Mouse (Mus musculus) MEL (cell line): Measurements from ENCODE around the gene Trim38. TPM values are rescaled to one million over a fixed set of nuclear protein-coding genes. Genes with fewer than 3 reads are reported as not detected.

ENCODE experiments used
- DNase-seq: peaks from one replicate; pipeline ENCODE4 v3.0.0; 2011; ENCODE audit warnings: low read depth, low spot score
- H3K27ac ChIP-seq: 2 replicates; pipeline ENCODE4 v1.5.1; 2012; ENCODE audit warnings: low read depth, mild to moderate bottlenecking, control low read depth, low read length, moderate library complexity; ENCODE audit not compliant: control insufficient read depth
- H3K27me3 ChIP-seq, 2 experiments: fragments of 150-350 bp in 1 of 2; sonication (generic) in 1 of 2; 2 replicates each; pipeline ENCODE4 v1.6.1; 2012; ENCODE audit warnings: low read length in 2 of 2, mild to moderate bottlenecking in 2 of 2, improper control_type of control experiment in 1 of 2, moderate library complexity in 1 of 2; ENCODE audit not compliant: insufficient read depth in 2 of 2, control insufficient read depth in 1 of 2
- H3K36me3 ChIP-seq, 2 experiments: 2 replicates each; pipeline ENCODE4 v1.6.1; 2012 to 2014; ENCODE audit warnings: low read length in 2 of 2, improper control_type of control experiment in 1 of 2, inconsistent platforms in 1 of 2, mild to moderate bottlenecking in 1 of 2; ENCODE audit not compliant: insufficient read depth in 2 of 2, control insufficient read depth in 1 of 2
- H3K4me1 ChIP-seq, 2 experiments: fragments of 150-350 bp in 1 of 2; sonication (generic) in 1 of 2; 2 replicates each; pipeline ENCODE4 v1.6.1; 2012; ENCODE audit warnings: low read length in 2 of 2, improper control_type of control experiment in 1 of 2, mild to moderate bottlenecking in 1 of 2; ENCODE audit not compliant: insufficient read depth in 2 of 2, control insufficient read depth in 1 of 2
- H3K4me3 ChIP-seq, 2 experiments: fragments of 150-350 bp in 1 of 2; sonication (generic) in 1 of 2; 2 replicates each; pipeline ENCODE4 v1.5.1; 2012; ENCODE audit warnings: low read depth in 2 of 2, low read length in 2 of 2, mild to moderate bottlenecking in 2 of 2, moderate library complexity in 2 of 2, control low read depth in 1 of 2, improper control_type of control experiment in 1 of 2; ENCODE audit not compliant: control insufficient read depth in 1 of 2, insufficient read depth in 1 of 2
- H3K79me2 ChIP-seq: 2 replicates; pipeline ENCODE4 v1.6.1; 2012; ENCODE audit warnings: mild to moderate bottlenecking, low read length, moderate library complexity; ENCODE audit not compliant: control insufficient read depth, poor library complexity, insufficient read depth
- H3K9ac ChIP-seq: 2 replicates; pipeline ENCODE4 v1.6.1; 2012; ENCODE audit warnings: low read depth, mild to moderate bottlenecking, control low read depth, low read length, moderate library complexity; ENCODE audit not compliant: control insufficient read depth, poor library complexity, severe bottlenecking
- H3K9me3 ChIP-seq: fragments of 150-350 bp; sonication (generic); replicated peaks from 2 replicates; pipeline ENCODE4 v1.6.1; 2012; ENCODE audit warnings: mild to moderate bottlenecking, low read length, improper control_type of control experiment, moderate library complexity; ENCODE audit not compliant: insufficient read depth
- CHD2 ChIP-seq: IDR thresholded peaks from 2 replicates; pipeline ENCODE4 v1.6.1; 2011; ENCODE audit warnings: low read length, improper control_type of control experiment
- GABPA ChIP-seq: IDR thresholded peaks from 2 replicates; pipeline ENCODE4 v1.6.1; 2012; ENCODE audit warnings: low read depth, mild to moderate bottlenecking, inconsistent platforms, low read length, improper control_type of control experiment, moderate library complexity
- MAZ ChIP-seq: IDR thresholded peaks from 2 replicates; pipeline ENCODE4 v1.6.1; 2012; ENCODE audit warnings: low read depth, mild to moderate bottlenecking, inconsistent platforms, low read length, improper control_type of control experiment
- MEF2A ChIP-seq: IDR thresholded peaks from 2 replicates; pipeline ENCODE4 v1.6.1; 2014; ENCODE audit warnings: low read depth, mild to moderate bottlenecking, inconsistent platforms, low read length, improper control_type of control experiment; ENCODE audit not compliant: poor library complexity, insufficient replicate concordance, severe bottlenecking; ENCODE audit errors: extremely low read depth
- MYC ChIP-seq: IDR thresholded peaks from 2 replicates; pipeline ENCODE4 v1.6.1; 2011; ENCODE audit warnings: low read depth, mild to moderate bottlenecking, low read length, improper control_type of control experiment, moderate library complexity
- NRF1 ChIP-seq: IDR thresholded peaks from 2 replicates; pipeline ENCODE4 v1.6.1; 2014; ENCODE audit warnings: low read depth, mild to moderate bottlenecking, inconsistent platforms, low read length, improper control_type of control experiment, moderate library complexity; ENCODE audit not compliant: poor library complexity, insufficient read depth, severe bottlenecking
- POLR2A ChIP-seq, 2 experiments: IDR thresholded peaks; 2 replicates each; pipeline ENCODE4 v1.6.1; 2011 to 2012; ENCODE audit warnings: low read length in 2 of 2, mild to moderate bottlenecking in 2 of 2, control low read depth in 1 of 2, improper control_type of control experiment in 1 of 2, low read depth in 1 of 2, moderate library complexity in 1 of 2; ENCODE audit not compliant: control insufficient read depth in 1 of 2, insufficient read depth in 1 of 2, poor library complexity in 1 of 2
- POLR2AphosphoS2 ChIP-seq: IDR thresholded peaks from 2 replicates; pipeline ENCODE4 v1.6.1; 2011; ENCODE audit warnings: low read length, improper control_type of control experiment
- POLR2AphosphoS5 ChIP-seq: IDR thresholded peaks from 2 replicates; pipeline ENCODE4 v1.6.1; 2012; ENCODE audit warnings: low read depth, borderline replicate concordance, mild to moderate bottlenecking, inconsistent platforms, low read length, moderate library complexity, mixed read lengths
- RAD21 ChIP-seq: IDR thresholded peaks from 2 replicates; pipeline ENCODE4 v1.6.1; 2011; ENCODE audit warnings: mild to moderate bottlenecking, low read depth, low read length, improper control_type of control experiment
- SIN3A ChIP-seq: IDR thresholded peaks from 2 replicates; pipeline ENCODE4 v1.6.1; 2012; ENCODE audit warnings: low read length, improper control_type of control experiment, inconsistent platforms
- SMC3 ChIP-seq: IDR thresholded peaks from 2 replicates; pipeline ENCODE4 v1.6.1; 2011; ENCODE audit warnings: low read depth, low read length, improper control_type of control experiment
- TAL1 ChIP-seq: IDR thresholded peaks from 2 replicates; pipeline ENCODE4 v1.6.1; 2012; ENCODE audit warnings: mild to moderate bottlenecking, inconsistent platforms, low read length, moderate library complexity, mixed read lengths
- TBP ChIP-seq: IDR thresholded peaks from 2 replicates; pipeline ENCODE4 v1.8.0; 2011; ENCODE audit warnings: low read depth, low read length, improper control_type of control experiment
- TCF12 ChIP-seq: IDR thresholded peaks from 2 replicates; pipeline ENCODE4 v1.6.1; 2014; ENCODE audit warnings: low read depth, mild to moderate bottlenecking, inconsistent platforms, low read length, improper control_type of control experiment, moderate library complexity
- UBTF ChIP-seq: IDR thresholded peaks from 2 replicates; pipeline ENCODE4 v1.6.1; 2012; ENCODE audit warnings: low read depth, mild to moderate bottlenecking, inconsistent platforms, low read length, improper control_type of control experiment, moderate library complexity, borderline replicate concordance; ENCODE audit not compliant: insufficient read depth
- USF1 ChIP-seq: IDR thresholded peaks from 2 replicates; pipeline ENCODE4 v1.6.1; 2014; ENCODE audit warnings: low read depth, mild to moderate bottlenecking, inconsistent platforms, low read length, improper control_type of control experiment, moderate library complexity
- USF2 ChIP-seq, 2 experiments: IDR thresholded peaks; 2 replicates each; pipeline ENCODE4 v1.6.1; 2011 to 2012; ENCODE audit warnings: improper control_type of control experiment in 2 of 2, low read length in 2 of 2, borderline replicate concordance in 1 of 2, inconsistent platforms in 1 of 2, low read depth in 1 of 2, mild to moderate bottlenecking in 1 of 2; ENCODE audit not compliant: insufficient read depth in 1 of 2
- ZC3H11A ChIP-seq: IDR thresholded peaks from 2 replicates; pipeline ENCODE4 v1.6.1; 2012; ENCODE audit warnings: low read depth, mild to moderate bottlenecking, inconsistent platforms, low read length, improper control_type of control experiment
- ZKSCAN1 ChIP-seq: IDR thresholded peaks from 2 replicates; pipeline ENCODE4 v1.6.1; 2012; ENCODE audit warnings: low read depth, mild to moderate bottlenecking, inconsistent platforms, low read length, improper control_type of control experiment, moderate library complexity
- ZNF384 ChIP-seq: IDR thresholded peaks from 2 replicates; pipeline ENCODE4 v1.6.1; 2012; ENCODE audit warnings: low read depth, mild to moderate bottlenecking, inconsistent platforms, low read length, improper control_type of control experiment
- polyA plus RNA-seq, 2 experiments: library from polyadenylated mRNA; stranded (reverse) in 1 of 2; unstranded in 1 of 2; fragments of >175 nt in 1 of 2; fragments of >200 nt in 1 of 2; gene quantifications; 2 replicates each; pipeline versions ENCODE4 v1.2.1 to v1.2.4; 2012; ENCODE audit warnings: low replicate concordance in 2 of 2, low read depth in 1 of 2; ENCODE audit not compliant: insufficient read length in 2 of 2, insufficient read depth in 1 of 2, missing spikeins in 1 of 2
- total RNA-seq: library from RNA; depleted of rRNA; stranded (reverse); fragments of 300-350 nt; gene quantifications from 2 replicates; pipeline ENCODE4 v1.2.3, GENCODE M21; 2012

Trim38 gene
- total and polyA plus RNA-seq, 3 experiments: not detected

GRCm38 (mm10) chr13:23755000-23755399 is 14.7 kb upstream of the Trim38 start:
- DNase-seq: peak; percentile 55
- no peaks in the 10 kb centered on the region; the same call in 1 of the 2 replicates for H3K79me2 ChIP-seq
- H3K36me3 ChIP-seq: peaks cover 0 to 55% of the 10 kb centered on the region in 2 experiments; a peak in 2 of 4 replicates
- no peaks in the 10 kb centered on the region for H3K9me3 ChIP-seq
- peak overlapping the region; percentile 54 for H3K9ac ChIP-seq
- no peak for TF ChIP-seq USF2 (IDR thresholded peaks at IDR 0.05; ENCODE audit: borderline replicate concordance in 1 of 2, insufficient read depth in 1 of 2, low read depth in 1 of 2, low read length in 2 of 2)
- TF ChIP-seq CHD2: no peak
- no peak for TF ChIP-seq ZNF384
- no peak for TF ChIP-seq USF1
- no peak for TF ChIP-seq POLR2A (IDR thresholded peaks at IDR 0.05; ENCODE audit: control insufficient read depth in 1 of 2, insufficient read depth in 1 of 2, low read depth in 1 of 2, low read length in 2 of 2, poor library complexity in 1 of 2)
- no peak for TF ChIP-seq SIN3A
- no peak for TF ChIP-seq TCF12
- no peak for TF ChIP-seq MEF2A
- no peak for TF ChIP-seq MYC
- no peak for TF ChIP-seq ZKSCAN1
- TF ChIP-seq NRF1: no peak
- TF ChIP-seq TBP: no peak
- no peak overlapping the region for H3K4me3 ChIP-seq
- no peaks in the 10 kb centered on the region for H3K27me3 ChIP-seq
- peak overlapping the region; percentile 89 for H3K27ac ChIP-seq
- H3K4me1 ChIP-seq: peaks cover 0 to 14% of the 10 kb centered on the region in 2 experiments; a peak in 2 of 4 replicates

DNA sequence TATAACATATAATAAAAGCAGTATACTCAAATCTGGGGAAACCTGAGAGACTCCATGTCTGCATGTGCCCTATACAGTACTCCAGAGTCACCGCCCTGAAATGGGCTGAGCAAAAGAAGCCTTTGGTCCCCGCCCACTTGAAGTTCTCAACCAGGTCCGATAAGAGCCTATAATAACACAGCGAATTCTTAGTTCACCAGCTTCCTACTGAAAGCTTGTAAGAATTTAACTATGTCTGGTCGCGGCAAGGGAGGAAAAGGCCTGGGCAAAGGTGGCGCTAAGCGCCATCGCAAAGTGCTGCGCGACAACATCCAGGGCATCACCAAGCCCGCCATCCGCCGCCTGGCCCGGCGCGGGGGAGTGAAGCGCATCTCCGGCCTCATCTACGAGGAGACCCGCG is 12.9 kb upstream of the Trim38 start, which contains the start of gene Hist1h4b:
Hist1h4b (plus strand) TSS at position 224 of the 400 bp plus-strand sequence.
- Histone ChIP-seq H3K4me1 (peaks cover 0 to 11% of the 10 kb centered on the region in 2 experiments; a peak in 2 of 4 replicates), H3K4me3 (peak within 1 kb of the TSS in 1 of 2 experiments; percentile 30; a peak in 1 of 4 replicates), H3K27me3 (no peaks in the 10 kb centered on the region)

More for the DNA sequence above, 12.9 kb upstream of the Trim38 start, which contains the start of gene Hist1h4b:
- H3K36me3 ChIP-seq: peaks cover 0 to 49% of the 10 kb centered on the region in 2 experiments; a peak in 2 of 4 replicates
- no peaks in the 10 kb centered on the region for H3K9me3 ChIP-seq
- peak within 1 kb of the TSS; percentile 81 for H3K27ac ChIP-seq
- no peaks in the 10 kb centered on the region; the same call in 1 of the 2 replicates for H3K79me2 ChIP-seq
- H3K9ac ChIP-seq: peak within 1 kb of the TSS; percentile 67
- TF ChIP-seq POLR2AphosphoS5 (peak; percentile 98; the same call in 1 of the 2 replicates), RAD21 (no peak), SMC3 (no peak), GABPA (no peak), UBTF (no peak), TBP (peak; percentile 99), MAZ (no peak), ZC3H11A (no peak), POLR2A (IDR thresholded peaks at IDR 0.05; ENCODE audit: control insufficient read depth in 1 of 2, insufficient read depth in 1 of 2, low read depth in 1 of 2, low read length in 2 of 2, poor library complexity in 1 of 2) (peak in 1 of 2 experiments; percentile 98; a peak in 2 of 4 replicates), TAL1 (no peak), POLR2AphosphoS2 (no peak)
- DNase-seq: peak; percentile 97
